Mouse (Mus musculus) small intestine, adult 2 months (tissue): ENCODE data around the gene Arnt2.
A peak's percentile ranks its signal among the peaks of the same experiment; 100 is the strongest.

Experiments
- CTCF ChIP-seq: fragments of 200-500 bp; IDR thresholded peaks from 2 replicates; pipeline ENCODE4 v1.5.1; 2012; ENCODE audit warnings: low read depth, mild to moderate bottlenecking, control low read depth, inconsistent platforms, low read length, moderate library complexity, mixed read lengths; ENCODE audit not compliant: insufficient replicate concordance, insufficient read length; ENCODE audit errors: extremely low read depth
- POLR2A ChIP-seq: fragments of 200-500 bp; IDR thresholded peaks from 2 replicates; pipeline ENCODE4 v1.6.1; 2012; ENCODE audit warnings: low read depth, mild to moderate bottlenecking, control low read depth, inconsistent platforms, low read length, moderate library complexity

DNA sequence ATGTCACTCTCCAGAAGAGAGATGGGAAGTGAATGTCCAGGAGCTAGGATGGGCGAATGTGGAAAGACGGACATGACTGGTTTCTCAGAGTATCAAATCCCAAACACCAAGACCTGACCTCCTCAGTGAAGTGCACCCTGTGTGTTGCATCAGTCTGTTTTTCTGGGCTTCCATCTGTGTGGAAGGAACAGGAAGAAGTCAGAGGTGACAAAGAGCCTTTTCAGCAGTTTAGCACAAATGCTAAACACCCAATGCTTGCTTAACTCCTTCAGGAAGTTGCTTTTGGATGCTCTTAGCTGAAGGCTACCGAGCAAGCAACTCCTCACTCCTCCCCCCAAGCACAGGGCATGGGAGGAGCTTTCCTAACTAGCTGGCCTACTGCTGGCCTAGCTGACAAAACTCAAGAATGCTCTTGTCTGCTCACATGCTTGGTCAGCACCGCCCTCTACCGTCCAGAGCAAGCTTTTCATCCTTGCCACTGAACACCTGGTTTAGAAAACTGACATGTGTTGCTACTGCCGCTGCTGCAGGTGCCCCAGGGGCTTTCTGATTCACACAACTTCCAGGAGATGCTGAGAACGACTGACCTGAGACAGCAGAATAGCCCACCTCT is 137.7 kb downstream of the Arnt2 start:
- no peak for TF ChIP-seq POLR2A
- TF ChIP-seq CTCF = peak; percentile 93; the same call in 1 of the 2 replicates
